Mouse (Mus musculus) erythroblast, adult 5-6 weeks (primary cell): ENCODE data around the gene Cep170b. TPM values are rescaled to one million over a fixed set of nuclear protein-coding genes. Genes with fewer than 3 reads are reported as not detected.

Experiments
- ATAC-seq: replicated peaks from 2 replicates; pipeline ENCODE4 v1.8.0; 2016; ENCODE audit warnings: moderate number of reproducible peaks, mild to moderate bottlenecking, moderate TSS enrichment, inconsistent platforms; ENCODE audit not compliant: poor library complexity, low FRiP score, severe bottlenecking
- total RNA-seq, 2 experiments: library from RNA; stranded (forward) in 1 of 2; stranded (reverse) in 1 of 2; fragments of 150-400 nt in 1 of 2; fragments of 200-764, 138-1000 nt in 1 of 2; gene quantifications; 2 replicates each; pipeline versions ENCODE4 v1.2.3 to v1.2.4; 2015 to 2017; ENCODE audit warnings: low replicate concordance in 2 of 2

The Cep170b gene
- total RNA-seq, 2 experiments from 2014 or later = 0.51 TPM; not detected in 1

- ATAC-seq = no peak
Observed at GRCm38 (mm10) chr12:112700522-112700921, 19.7 kb upstream of the Cep170b start.

- no peak for ATAC-seq
Observed at GRCm38 (mm10) chr12:112702374-112703320, 17.6 kb upstream of the Cep170b start.

- ATAC-seq = peak; percentile 85
Observed at GRCm38 (mm10) chr12:112706704-112707572, 13.3 kb upstream of the Cep170b start.

GRCm38 (mm10) chr12:112707573-112707869, 12.7 kb upstream of the Cep170b start:
- no peak for ATAC-seq

GRCm38 (mm10) chr12:112713984-112714383, 6.3 kb upstream of the Cep170b start:
- ATAC-seq = no peak

GRCm38 (mm10) chr12:112717140-112717539, 3.1 kb upstream of the Cep170b start:
- ATAC-seq = 0 out of 2 replicates have a peak, but pooled peaks have one; percentile 29

GRCm38 (mm10) chr12:112718995-112719394, 1.3 kb upstream of the Cep170b start:
- no peak for ATAC-seq

GRCm38 (mm10) chr12:112720890-112721423, 702 bp downstream of the Cep170b start:
- no peak for ATAC-seq

GRCm38 (mm10) chr12:112721424-112722239, 1.4 kb downstream of the Cep170b start:
- no peak for ATAC-seq

- ATAC-seq = no peak
Observed at GRCm38 (mm10) chr12:112722240-112723027, 2.2 kb downstream of the Cep170b start.

- no peak for ATAC-seq
Observed at GRCm38 (mm10) chr12:112723028-112723330, 2.7 kb downstream of the Cep170b start.

GRCm38 (mm10) chr12:112723445-112723844, 3.2 kb downstream of the Cep170b start:
- ATAC-seq = no peak

GRCm38 (mm10) chr12:112724077-112724805, 4.0 kb downstream of the Cep170b start:
- no peak for ATAC-seq

- ATAC-seq = no peak
Observed at GRCm38 (mm10) chr12:112727801-112728200, 7.5 kb downstream of the Cep170b start.

GRCm38 (mm10) chr12:112730808-112731207, 10.6 kb downstream of the Cep170b start:
- no peak for ATAC-seq

GRCm38 (mm10) chr12:112732591-112732990, 12.3 kb downstream of the Cep170b start:
- no peak for ATAC-seq

- no peak for ATAC-seq
Observed at GRCm38 (mm10) chr12:112734108-112734820, 14.0 kb downstream of the Cep170b start.
